Mouse (Mus musculus) lung, postnatal 0 days (tissue): ENCODE results near the gene Cab39l. TPM values are rescaled to one million over a fixed set of nuclear protein-coding genes. Genes with fewer than 3 reads are reported as not detected.
A peak's percentile ranks its signal among the peaks of the same experiment; 100 is the strongest.

ENCODE experiments used
- ATAC-seq: fragments of 200-750 bp; cut with Nextera tagmentation; 2 replicates; pipeline ENCODE4 v1.8.0; 2017; ENCODE audit warnings: moderate library complexity
- DNase-seq: peaks from one replicate; pipeline ENCODE4 v3.0.0-alpha.2; 2016; ENCODE audit warnings: low spot score
- H3K27ac ChIP-seq: fragments of 300-500 bp; sonication (generic); 2 replicates; pipeline ENCODE4 v1.5.1; 2014; ENCODE audit warnings: antibody characterized with exemption, mild to moderate bottlenecking, low read length, mixed read lengths
- H3K27me3 ChIP-seq: fragments of 300-500 bp; sonication (generic); replicated peaks from 2 replicates; pipeline ENCODE4 v1.6.1; 2014; ENCODE audit warnings: low read length, mixed read lengths; ENCODE audit not compliant: insufficient read depth
- H3K36me3 ChIP-seq: fragments of 300-500 bp; sonication (generic); 2 replicates; pipeline ENCODE4 v1.6.1; 2014; ENCODE audit warnings: low read length, mixed read lengths; ENCODE audit not compliant: insufficient read depth
- H3K4me1 ChIP-seq: fragments of 300-500 bp; sonication (generic); 2 replicates; pipeline ENCODE4 v1.6.1; 2014; ENCODE audit warnings: antibody characterized with exemption, low read depth, low read length, mixed read lengths; ENCODE audit not compliant: insufficient read depth
- H3K4me2 ChIP-seq: fragments of 300-500 bp; sonication (generic); replicated peaks from 2 replicates; pipeline ENCODE4 v1.6.1; 2014; ENCODE audit warnings: low read depth, mild to moderate bottlenecking, low read length, moderate library complexity, mixed read lengths
- H3K4me3 ChIP-seq: fragments of 300-500 bp; sonication (generic); 2 replicates; pipeline ENCODE4 v1.5.1; 2014; ENCODE audit warnings: low read depth, low read length
- H3K9ac ChIP-seq: fragments of 300-500 bp; sonication (generic); replicated peaks from 2 replicates; pipeline ENCODE4 v1.6.1; 2014; ENCODE audit warnings: low read depth, mild to moderate bottlenecking
- H3K9me3 ChIP-seq: fragments of 300-500 bp; sonication (generic); 2 replicates; pipeline ENCODE4 v1.6.1; 2016; ENCODE audit warnings: low read length, mixed read lengths
- CTCF ChIP-seq: IDR thresholded peaks from 2 replicates; pipeline ENCODE4 v1.5.1; 2016; ENCODE audit warnings: antibody characterized with exemption, mild to moderate bottlenecking
- EP300 ChIP-seq: IDR thresholded peaks from 2 replicates; pipeline ENCODE4 v1.6.1; 2016; ENCODE audit warnings: antibody characterized with exemption, mild to moderate bottlenecking, control low read depth
- WGBS: fragments of 180-500 bp; shearing (Covaris S2); extraction: QIAGEN DNeasy Blood & Tissue Kit; methylation state at CpG from one replicate; pipeline ENCODE4 v1.1.7; 2014; 5-methylcytosine and 5-hydroxymethylcytosine counted together
- polyA plus RNA-seq: library from polyadenylated mRNA; unstranded; fragments of >200 nt; fragmentation: Nextera tagmentation; extraction: Ambion mirVana; gene quantifications from 2 replicates; pipeline ENCODE4 v1.2.1, GENCODE M21; 2015

Gene Cab39l
- polyA plus RNA-seq, 1 experiment from 2014 or later, result 27.2 TPM

DNA sequence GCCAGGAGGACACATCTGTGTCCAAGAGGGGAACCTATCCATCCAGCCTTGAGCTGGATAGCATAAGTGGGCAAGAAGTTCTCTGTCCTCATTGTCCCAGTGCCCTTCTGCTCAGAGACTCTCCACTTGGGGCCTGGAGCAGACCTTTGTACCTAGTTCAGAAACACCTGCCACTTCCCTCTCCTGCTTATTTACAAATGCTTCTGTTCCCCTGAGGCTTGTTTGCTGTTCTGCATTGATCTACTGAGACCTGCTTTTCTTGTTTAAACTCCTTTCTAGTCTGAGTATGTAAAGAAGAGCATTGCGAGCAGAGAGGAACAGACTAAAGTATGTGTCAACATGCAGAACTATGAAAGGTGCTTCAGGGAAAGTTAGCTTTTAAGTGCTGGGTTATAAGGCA is 92.2 kb downstream of the Cab39l start:
- Histone ChIP-seq H3K27ac (0 out of 2 replicates have a peak overlapping the region, but pooled peaks have one; percentile 6), H3K27me3 (no peaks in the 10 kb centered on the region), H3K4me3 (no peak overlapping the region), H3K36me3 (no peaks in the 10 kb centered on the region), H3K4me2 (no peak overlapping the region), H3K9ac (no peak overlapping the region), H3K9me3 (no peaks in the 10 kb centered on the region), H3K4me1 (no peaks in the 10 kb centered on the region; the same call in 1 of the 2 replicates)
- ATAC-seq (peak; percentile 66), DNase-seq (peak; percentile 65)
- TF ChIP-seq EP300, result peak; percentile 44; the same call in 1 of the 2 replicates
- TF ChIP-seq CTCF, result no peak
- WGBS, result 45% methylated on average over 1 of the region's 1 CpGs

DNA sequence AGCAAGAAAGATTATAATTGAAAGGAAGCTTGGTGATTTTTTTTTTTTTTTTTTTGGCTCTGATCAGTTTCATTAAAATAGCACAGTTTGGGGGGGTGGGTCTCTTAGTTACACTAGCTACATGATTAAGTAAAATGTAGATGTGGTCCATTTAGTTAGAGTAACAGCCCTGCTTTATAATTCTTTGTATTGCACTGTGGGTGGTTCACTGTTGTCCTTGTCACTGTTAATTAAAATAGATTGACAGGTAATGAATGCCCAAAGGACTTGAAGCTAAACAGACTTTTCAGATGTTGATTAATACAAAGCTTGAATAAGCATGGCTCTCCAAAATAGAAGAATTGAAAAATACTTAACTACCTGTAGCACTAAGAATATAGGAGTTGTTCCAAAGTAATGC is 93.1 kb downstream of the Cab39l start:
- ATAC-seq (no peak), DNase-seq (no peak)
- Histone ChIP-seq H3K4me1 (no peaks in the 10 kb centered on the region; the same call in 1 of the 2 replicates), H3K36me3 (no peaks in the 10 kb centered on the region), H3K9ac (no peak overlapping the region), H3K27ac (no peak overlapping the region), H3K9me3 (no peaks in the 10 kb centered on the region), H3K4me3 (no peak overlapping the region), H3K4me2 (no peak overlapping the region), H3K27me3 (no peaks in the 10 kb centered on the region)
- TF ChIP-seq CTCF (no peak), EP300 (no peak)

DNA sequence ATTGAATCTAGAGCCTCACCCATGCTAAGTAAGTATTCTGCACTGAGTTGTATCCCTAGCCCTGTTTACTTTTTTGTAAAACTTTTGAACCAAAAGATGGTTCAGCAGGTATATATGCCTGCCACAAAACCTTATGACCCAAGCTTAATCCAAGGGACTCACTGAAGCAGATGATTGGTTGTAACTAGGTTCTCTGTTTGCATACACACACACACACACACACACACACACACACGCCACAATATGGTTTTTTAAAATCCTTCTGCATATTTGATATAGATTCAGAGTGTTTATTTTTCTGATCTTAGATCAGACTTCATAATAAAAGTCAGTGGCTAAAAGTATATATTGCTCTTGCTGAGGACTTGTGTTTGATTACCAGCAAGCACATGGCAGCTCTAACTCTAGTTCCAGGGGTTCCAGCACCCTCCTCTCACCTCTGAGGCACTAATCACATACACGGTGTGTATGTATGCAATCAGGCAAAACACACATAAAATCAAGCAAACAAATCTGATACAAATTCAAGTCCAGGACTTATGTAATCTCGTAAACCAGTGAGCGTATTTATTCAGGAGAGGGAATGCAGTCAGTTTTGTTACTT is 97.2 kb downstream of the Cab39l start:
- Histone ChIP-seq H3K4me1 (peaks cover 3% of the 10 kb centered on the region; the same call in 1 of the 2 replicates), H3K9me3 (no peaks in the 10 kb centered on the region), H3K9ac (no peak overlapping the region), H3K36me3 (no peaks in the 10 kb centered on the region), H3K4me3 (no peak overlapping the region), H3K4me2 (no peak overlapping the region), H3K27ac (no peak overlapping the region), H3K27me3 (no peaks in the 10 kb centered on the region)
- ATAC-seq (no peak), DNase-seq (no peak)
- TF ChIP-seq EP300 (no peak), CTCF (no peak)
- WGBS, result 63% methylated on average over 4 of the region's 4 CpGs

GRCm38 (mm10) chr14:59540230-59540629 is 99.5 kb downstream of the Cab39l start:
- WGBS, result 69% methylated on average over 2 of the region's 2 CpGs
- no peaks in the 10 kb centered on the region for H3K36me3 ChIP-seq
- ATAC-seq (peak; percentile 43; the same call in 1 of the 2 replicates), DNase-seq (no peak)
- no peak overlapping the region for H3K4me2 ChIP-seq
- no peak overlapping the region for H3K9ac ChIP-seq
- H3K27me3 ChIP-seq, result no peaks in the 10 kb centered on the region
- no peak for TF ChIP-seq EP300
- no peak for TF ChIP-seq CTCF
- peaks cover 3% of the 10 kb centered on the region; the same call in 1 of the 2 replicates for H3K4me1 ChIP-seq
- no peak overlapping the region for H3K27ac ChIP-seq
- H3K4me3 ChIP-seq, result no peak overlapping the region
- no peaks in the 10 kb centered on the region for H3K9me3 ChIP-seq

- WGBS, result 53% methylated on average over 6 of the region's 6 CpGs
- ATAC-seq, result no peak
Observed at GRCm38 (mm10) chr14:59540761-59541160, 100.0 kb downstream of the Cab39l start.

GRCm38 (mm10) chr14:59543158-59543826 is 102.5 kb downstream of the Cab39l start:
- Histone ChIP-seq H3K9ac (no peak overlapping the region), H3K36me3 (no peaks in the 10 kb centered on the region), H3K4me1 (peaks cover 3% of the 10 kb centered on the region; the same call in 1 of the 2 replicates), H3K9me3 (no peaks in the 10 kb centered on the region), H3K4me2 (no peak overlapping the region), H3K27me3 (no peaks in the 10 kb centered on the region), H3K27ac (no peak overlapping the region), H3K4me3 (no peak overlapping the region)
- no peak for ATAC-seq
- TF ChIP-seq CTCF (no peak), EP300 (no peak)
- 75% methylated on average over 3 of the region's 3 CpGs for WGBS
- DNase-seq, result no peak

More at GRCm38 (mm10) chr14:59540761-59541160, 100.0 kb downstream of the Cab39l start:
- H3K36me3 ChIP-seq, result no peaks in the 10 kb centered on the region
- H3K4me2 ChIP-seq, result no peak overlapping the region
- TF ChIP-seq CTCF (no peak), EP300 (no peak)
- no peak overlapping the region for H3K27ac ChIP-seq
- no peak overlapping the region for H3K9ac ChIP-seq
- no peak overlapping the region for H3K4me3 ChIP-seq
- H3K4me1 ChIP-seq, result peaks cover 3% of the 10 kb centered on the region; the same call in 1 of the 2 replicates
- no peaks in the 10 kb centered on the region for H3K27me3 ChIP-seq
- H3K9me3 ChIP-seq, result no peaks in the 10 kb centered on the region
- DNase-seq, result no peak
